Mouse (Mus musculus): ENCODE measurements around the gene Hist2h2ac. TPM values are rescaled to one million over a fixed set of nuclear protein-coding genes. Genes with fewer than 3 reads are reported as not detected.
"Not testable (repeated sequence)": the region's sequence is repeated elsewhere in the genome, so short reads cannot be mapped to it uniquely, and the experiment has no call there.

Hist2h2ac gene
- polyA plus RNA-seq, 1 experiment from 2014 or later, result 11.3 TPM

- no peaks in the 10 kb centered on the region for H3K36me3 ChIP-seq (ENCODE audit: control insufficient read depth, insufficient read depth, low read length)
- no peak overlapping the region for H3K9ac ChIP-seq (ENCODE audit: low read depth, low read length)
- peak overlapping the region; percentile 82 for H3K4me2 ChIP-seq (replicated peaks; ENCODE audit: low read depth, low read length)
- no peaks in the 10 kb centered on the region for H3K27me3 ChIP-seq (ENCODE audit: control insufficient read depth, insufficient read depth, low read length)
- H3K4me3 ChIP-seq (ENCODE audit: low read length), result peak overlapping the region; percentile 8; the same call in 1 of the 2 replicates
- ATAC-seq (ENCODE audit: low FRiP score, low TSS enrichment), result no peak
- H3K4me1 ChIP-seq (ENCODE audit: control insufficient read depth, insufficient read depth, low read length), result peaks cover 35% of the 10 kb centered on the region
- no peak overlapping the region for H3K27ac ChIP-seq (ENCODE audit: low read depth, low read length)
- no peaks in the 10 kb centered on the region for H3K9me3 ChIP-seq (ENCODE audit: control insufficient read depth, low read length)
- WGBS, result 91% methylated on average over 4 of the region's 4 CpGs
These were observed 2.1 kb upstream of the Hist2h2ac start for GRCm38 (mm10) chr3:96222774-96223173.

GRCm38 (mm10) chr3:96221640-96222038 is 959 bp upstream of the Hist2h2ac start:
- Histone ChIP-seq H3K4me2 (replicated peaks; ENCODE audit: low read depth, low read length) (peak overlapping the region; percentile 82), H3K9me3 (ENCODE audit: control insufficient read depth, low read length) (no peaks in the 10 kb centered on the region), H3K4me1 (ENCODE audit: control insufficient read depth, insufficient read depth, low read length) (peaks cover 35% of the 10 kb centered on the region), H3K27ac (ENCODE audit: low read depth, low read length) (peak overlapping the region; percentile 100), H3K9ac (ENCODE audit: low read depth, low read length) (peak overlapping the region; percentile 93), H3K4me3 (ENCODE audit: low read length) (peak overlapping the region; percentile 65), H3K36me3 (ENCODE audit: control insufficient read depth, insufficient read depth, low read length) (no peaks in the 10 kb centered on the region), H3K27me3 (ENCODE audit: control insufficient read depth, insufficient read depth, low read length) (no peaks in the 10 kb centered on the region)
- WGBS, result 13% methylated on average over 9 of the region's 9 CpGs
- ATAC-seq (ENCODE audit: low FRiP score, low TSS enrichment), result no peak

GRCm38 (mm10) chr3:96220131-96220764 is 432 bp downstream of the Hist2h2ac start:
- peaks cover 31% of the 10 kb centered on the region for H3K4me1 ChIP-seq (ENCODE audit: control insufficient read depth, insufficient read depth, low read length)
- not testable (repeated sequence) for H3K27me3 ChIP-seq (ENCODE audit: control insufficient read depth, insufficient read depth, low read length); H3K9me3 ChIP-seq (ENCODE audit: control insufficient read depth, low read length); H3K36me3 ChIP-seq (ENCODE audit: control insufficient read depth, insufficient read depth, low read length)
- peak overlapping the region; percentile 65 for H3K4me3 ChIP-seq (ENCODE audit: low read length)
- H3K27ac ChIP-seq (ENCODE audit: low read depth, low read length), result peak overlapping the region; percentile 100
- peak; percentile 46 for ATAC-seq (ENCODE audit: low FRiP score, low TSS enrichment)
- WGBS, result under 1% methylated on average over 27 of the region's 47 CpGs
- H3K9ac ChIP-seq (ENCODE audit: low read depth, low read length), result peak overlapping the region; percentile 93
- peak overlapping the region; percentile 82 for H3K4me2 ChIP-seq (replicated peaks; ENCODE audit: low read depth, low read length)

DNA sequence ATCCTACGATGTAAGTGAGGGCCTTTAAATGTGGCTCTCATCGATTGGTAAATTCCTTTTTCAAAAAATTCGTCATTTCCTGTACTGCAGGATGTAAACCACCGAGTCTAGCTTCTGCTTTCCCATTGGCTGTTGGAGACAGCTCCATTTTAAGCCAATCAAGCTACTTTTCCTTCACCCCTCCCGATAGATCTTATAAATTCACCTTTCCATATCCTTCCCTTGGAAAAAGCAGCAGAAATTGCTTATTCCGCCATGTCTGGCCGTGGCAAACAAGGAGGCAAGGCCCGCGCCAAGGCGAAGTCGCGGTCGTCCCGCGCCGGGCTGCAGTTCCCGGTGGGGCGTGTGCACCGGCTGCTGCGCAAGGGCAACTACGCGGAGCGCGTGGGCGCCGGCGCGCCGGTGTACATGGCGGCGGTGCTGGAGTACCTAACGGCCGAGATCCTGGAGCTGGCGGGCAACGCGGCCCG is 984 bp downstream of the Hist2h2ac start, which contains the start of the genes Bola1 and Hist2h2ab:
Gene Bola1, minus strand, starts transcription at position 49 of the 470 bp plus-strand sequence.
Gene Hist2h2ab, plus strand, starts transcription at position 205 of the 470 bp plus-strand sequence.
- H3K9ac ChIP-seq (ENCODE audit: low read depth, low read length), result peak within 1 kb of the TSS; percentile 93
- peak within 1 kb of the TSS; percentile 65 for H3K4me3 ChIP-seq (ENCODE audit: low read length)
- H3K9me3 ChIP-seq (ENCODE audit: control insufficient read depth, low read length), result no peaks in the 10 kb centered on the region
- under 1% methylated on average over 37 of the region's 37 CpGs for whole genome bisulfite sequencing
- H3K36me3 ChIP-seq (ENCODE audit: control insufficient read depth, insufficient read depth, low read length), result no peaks in the 10 kb centered on the region
- H3K4me1 ChIP-seq (ENCODE audit: control insufficient read depth, insufficient read depth, low read length), result peaks cover 26% of the 10 kb centered on the region
- H3K27ac ChIP-seq (ENCODE audit: low read depth, low read length), result peak within 1 kb of the TSS; percentile 100
- ATAC-seq (ENCODE audit: low FRiP score, low TSS enrichment), result peak; percentile 85
- H3K4me2 ChIP-seq (replicated peaks; ENCODE audit: low read depth, low read length), result peak within 1 kb of the TSS; percentile 82
- H3K27me3 ChIP-seq (ENCODE audit: control insufficient read depth, insufficient read depth, low read length), result no peaks in the 10 kb centered on the region

GRCm38 (mm10) chr3:96219191-96219641 is 1.5 kb downstream of the Hist2h2ac start:
- Histone ChIP-seq H3K9me3 (ENCODE audit: control insufficient read depth, low read length) (no peaks in the 10 kb centered on the region), H3K4me3 (ENCODE audit: low read length) (peak overlapping the region; percentile 65), H3K4me1 (ENCODE audit: control insufficient read depth, insufficient read depth, low read length) (peaks cover 24% of the 10 kb centered on the region), H3K27ac (ENCODE audit: low read depth, low read length) (peak overlapping the region; percentile 100), H3K27me3 (ENCODE audit: control insufficient read depth, insufficient read depth, low read length) (no peaks in the 10 kb centered on the region), H3K4me2 (replicated peaks; ENCODE audit: low read depth, low read length) (peak overlapping the region; percentile 82), H3K36me3 (ENCODE audit: control insufficient read depth, insufficient read depth, low read length) (no peaks in the 10 kb centered on the region), H3K9ac (ENCODE audit: low read depth, low read length) (peak overlapping the region; percentile 64)
- WGBS, result under 1% methylated on average over 12 of the region's 12 CpGs
- peak; percentile 32 for ATAC-seq (ENCODE audit: low FRiP score, low TSS enrichment)

GRCm38 (mm10) chr3:96209242-96209641 is 11.4 kb downstream of the Hist2h2ac start:
- WGBS, result 26% methylated on average over 15 of the region's 15 CpGs
- no peak for ATAC-seq (ENCODE audit: low FRiP score, low TSS enrichment)

GRCm38 (mm10) chr3:96207819-96208218 is 12.9 kb downstream of the Hist2h2ac start:
- ATAC-seq (ENCODE audit: low FRiP score, low TSS enrichment), result no peak
- no peaks in the 10 kb centered on the region for H3K27me3 ChIP-seq (ENCODE audit: control insufficient read depth, insufficient read depth, low read length)
- no peaks in the 10 kb centered on the region for H3K36me3 ChIP-seq (ENCODE audit: control insufficient read depth, insufficient read depth, low read length)
- no peaks in the 10 kb centered on the region for H3K4me1 ChIP-seq (ENCODE audit: control insufficient read depth, insufficient read depth, low read length)
- no peak overlapping the region for H3K4me3 ChIP-seq (ENCODE audit: low read length)
- no peak overlapping the region for H3K9ac ChIP-seq (ENCODE audit: low read depth, low read length)
- no peaks in the 10 kb centered on the region for H3K9me3 ChIP-seq (ENCODE audit: control insufficient read depth, low read length)
- no peak overlapping the region for H3K4me2 ChIP-seq (replicated peaks; ENCODE audit: low read depth, low read length)
- H3K27ac ChIP-seq (ENCODE audit: low read depth, low read length), result no peak overlapping the region
- 75% methylated on average over 3 of the region's 3 CpGs for WGBS

More at GRCm38 (mm10) chr3:96209242-96209641, 11.4 kb downstream of the Hist2h2ac start:
- H3K9ac ChIP-seq (ENCODE audit: low read depth, low read length), result no peak overlapping the region
- H3K36me3 ChIP-seq (ENCODE audit: control insufficient read depth, insufficient read depth, low read length), result no peaks in the 10 kb centered on the region
- H3K27me3 ChIP-seq (ENCODE audit: control insufficient read depth, insufficient read depth, low read length), result no peaks in the 10 kb centered on the region
- no peaks in the 10 kb centered on the region for H3K9me3 ChIP-seq (ENCODE audit: control insufficient read depth, low read length)
- H3K4me1 ChIP-seq (ENCODE audit: control insufficient read depth, insufficient read depth, low read length), result no peaks in the 10 kb centered on the region
- no peak overlapping the region for H3K27ac ChIP-seq (ENCODE audit: low read depth, low read length)
- no peak overlapping the region for H3K4me3 ChIP-seq (ENCODE audit: low read length)
- H3K4me2 ChIP-seq (replicated peaks; ENCODE audit: low read depth, low read length), result no peak overlapping the region

DNA sequence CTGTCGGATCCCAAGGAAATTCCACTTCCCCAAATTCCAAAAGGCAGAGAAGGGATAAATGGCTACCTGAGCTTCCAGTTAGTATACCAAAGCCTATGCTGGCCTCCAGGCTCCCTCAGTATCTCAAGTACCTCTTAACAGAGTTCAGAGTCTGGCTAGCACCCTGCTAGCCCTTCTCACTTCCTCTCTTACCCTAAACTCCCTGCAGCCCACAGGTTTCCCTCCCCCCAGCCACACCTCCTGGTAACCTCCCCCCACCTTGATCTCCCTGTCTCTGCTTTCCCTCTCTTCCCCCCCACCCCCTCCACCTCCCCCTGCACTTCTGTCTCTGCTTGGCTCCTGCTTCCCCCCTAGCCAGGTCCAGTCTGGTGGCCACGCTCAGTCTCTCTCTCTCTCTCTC is 20.9 kb downstream of the Hist2h2ac start:
- H3K27ac ChIP-seq (ENCODE audit: low read depth, low read length), result no peak overlapping the region
- H3K9me3 ChIP-seq (ENCODE audit: control insufficient read depth, low read length), result no peaks in the 10 kb centered on the region
- no peak overlapping the region for H3K4me2 ChIP-seq (replicated peaks; ENCODE audit: low read depth, low read length)
- H3K27me3 ChIP-seq (ENCODE audit: control insufficient read depth, insufficient read depth, low read length), result no peaks in the 10 kb centered on the region
- ATAC-seq (ENCODE audit: low FRiP score, low TSS enrichment), result no peak
- H3K36me3 ChIP-seq (ENCODE audit: control insufficient read depth, insufficient read depth, low read length), result no peaks in the 10 kb centered on the region
- 68% methylated on average over 2 of the region's 2 CpGs for WGBS
- peaks cover 5% of the 10 kb centered on the region for H3K4me1 ChIP-seq (ENCODE audit: control insufficient read depth, insufficient read depth, low read length)
- H3K4me3 ChIP-seq (ENCODE audit: low read length), result no peak overlapping the region
- H3K9ac ChIP-seq (ENCODE audit: low read depth, low read length), result no peak overlapping the region

DNA sequence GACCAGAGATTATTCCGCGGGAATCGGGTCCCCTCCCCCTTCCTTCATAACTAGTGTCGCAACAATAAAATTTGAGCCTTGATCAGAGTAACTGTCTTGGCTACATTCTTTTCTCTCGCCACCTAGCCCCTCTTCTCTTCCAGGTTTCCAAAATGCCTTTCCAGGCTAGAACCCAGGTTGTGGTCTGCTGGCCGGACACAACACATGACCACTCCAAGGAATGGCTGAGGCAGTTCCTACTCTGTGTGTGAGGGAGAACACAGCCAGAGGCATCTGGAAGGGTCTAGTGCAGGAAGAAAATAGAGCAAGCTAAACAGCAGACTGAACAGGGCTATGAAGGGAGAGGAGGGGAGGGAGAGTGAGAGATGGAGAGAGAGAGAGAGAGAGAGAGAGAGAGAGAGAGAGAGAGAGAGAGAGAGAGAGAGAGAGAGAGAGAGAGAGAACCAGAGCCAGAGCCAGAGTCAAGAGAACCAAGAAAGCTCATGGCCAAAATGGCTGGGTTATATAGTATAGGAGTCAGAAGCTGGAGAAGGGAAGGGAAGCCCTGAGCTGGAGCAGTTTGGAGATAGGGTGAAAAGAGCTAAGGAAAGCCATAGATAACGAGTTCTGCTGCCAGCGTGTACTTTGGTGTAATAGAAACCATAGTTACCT is 22.0 kb downstream of the Hist2h2ac start:
- H3K9me3 ChIP-seq (ENCODE audit: control insufficient read depth, low read length); H3K4me3 ChIP-seq (ENCODE audit: low read length); H3K27ac ChIP-seq (ENCODE audit: low read depth, low read length); H3K4me1 ChIP-seq (ENCODE audit: control insufficient read depth, insufficient read depth, low read length); H3K9ac ChIP-seq (ENCODE audit: low read depth, low read length); H3K27me3 ChIP-seq (ENCODE audit: control insufficient read depth, insufficient read depth, low read length); H3K36me3 ChIP-seq (ENCODE audit: control insufficient read depth, insufficient read depth, low read length); ATAC-seq (ENCODE audit: low FRiP score, low TSS enrichment): not testable (repeated sequence)
- H3K4me2 ChIP-seq (replicated peaks; ENCODE audit: low read depth, low read length), result 0 out of 2 replicates have a peak overlapping the region, but pooled peaks have one; percentile 10
- 30% methylated on average over 6 of the region's 8 CpGs for WGBS

All from kidney, embryonic 14.5 days (tissue).